ENCODE assay signal across 10 mouse cellular contexts in genomic region chr5:118266309-118266708, GRCm38 (mm10). TPM values are rescaled to one million over a fixed set of nuclear protein-coding genes. Genes with fewer than 3 reads are reported as not detected.
DNase-seq lines count a peak whose midpoint lies in the region; ATAC-seq and TF ChIP-seq lines count a peak whose summit lies in the region.
"Had no signal": no experiment of that assay in that cellular context is flagged by ENCODE, and none has a peak within 500 bp of the region (broad histone marks: within the 10 kb centered on the region; RNA-seq: fewer than 3 reads in every experiment).

No protein-coding gene starts in this region.

- peaks cover 9% of the 10 kb centered on the region for H3K36me3 ChIP-seq in kidney, postnatal 0 days (ENCODE audit: insufficient read depth, low read length)
- H3K36me3 ChIP-seq in CH12.LX (replicated peaks in 1 of 2; ENCODE audit: control insufficient read depth in 1 of 2, insufficient read depth in 1 of 2, low read length in 1 of 2), result peaks cover 16 to 38% of the 10 kb centered on the region in 2 experiments
- H3K36me3 ChIP-seq in heart, embryonic 11.5 days (ENCODE audit: control insufficient read depth, insufficient read depth, low read length), result peaks cover 6% of the 10 kb centered on the region; the same call in 1 of the 2 replicates

- no peaks in the 10 kb centered on the region for H3K27me3 ChIP-seq in kidney, postnatal 0 days (ENCODE audit: insufficient read depth, low read length)
- H3K27me3 ChIP-seq in CH12.LX (replicated peaks), result peaks cover 2% of the 10 kb centered on the region
- H3K27me3 ChIP-seq in heart, embryonic 11.5 days (ENCODE audit: control insufficient read depth, insufficient read depth, low read length), result peaks cover 20% of the 10 kb centered on the region

- WGBS in kidney, postnatal 0 days, result 37% methylated on average over 8 of the region's 8 CpGs
- 34% methylated on average over 8 of the region's 8 CpGs for WGBS in heart, embryonic 11.5 days (ENCODE audit: insufficient replicate concordance)

- no peak overlapping the region for H3K27ac ChIP-seq in kidney, postnatal 0 days
- H3K27ac ChIP-seq in CH12.LX (ENCODE audit: insufficient read depth, low read depth), result no peak overlapping the region
- no peak overlapping the region for H3K27ac ChIP-seq in heart, embryonic 11.5 days (ENCODE audit: low read depth, low read length)
- H3K27ac ChIP-seq: limb, embryonic 15.5 days had no signal

- TF ChIP-seq RAD21 in CH12.LX (IDR thresholded peaks at IDR 0.05; ENCODE audit: low read depth, low read length), result peak; percentile 43

- no peaks in the 10 kb centered on the region for H3K4me1 ChIP-seq in kidney, postnatal 0 days (replicated peaks; ENCODE audit: insufficient read depth, low read length)
- peaks cover 7 to 19% of the 10 kb centered on the region in 2 experiments for H3K4me1 ChIP-seq in CH12.LX (ENCODE audit: control insufficient read depth in 1 of 2, insufficient read depth in 2 of 2)
- H3K4me1 ChIP-seq in heart, embryonic 11.5 days (ENCODE audit: control insufficient read depth, insufficient read depth, low read length), result no peaks in the 10 kb centered on the region; the same call in 1 of the 2 replicates

- no peaks in the 10 kb centered on the region for H3K79me2 ChIP-seq in CH12.LX (replicated peaks; ENCODE audit: control insufficient read depth, extremely low read depth, insufficient read depth, poor library complexity, severe bottlenecking)

- ATAC-seq in kidney, postnatal 0 days (replicated peaks; ENCODE audit: low FRiP score, low read depth), result no peak
- ATAC-seq in heart, embryonic 11.5 days (replicated peaks; ENCODE audit: insufficient number of reproducible peaks, low FRiP score, low TSS enrichment), result no peak
- ATAC-seq: hindbrain, embryonic 16.5 days had no signal

- H3K9me3 ChIP-seq in kidney, postnatal 0 days (replicated peaks; ENCODE audit: low read length), result no peaks in the 10 kb centered on the region
- no peaks in the 10 kb centered on the region for H3K9me3 ChIP-seq in CH12.LX (replicated peaks; ENCODE audit: low read length)
- no peaks in the 10 kb centered on the region for H3K9me3 ChIP-seq in heart, embryonic 11.5 days (replicated peaks; ENCODE audit: control insufficient read depth, low read length)
- H3K9me3 ChIP-seq: limb, embryonic 15.5 days had no signal

- no peak overlapping the region for H3K4me2 ChIP-seq in kidney, postnatal 0 days (ENCODE audit: low read length)
- H3K4me2 ChIP-seq in CH12.LX (ENCODE audit: insufficient read depth, low read depth, poor library complexity, severe bottlenecking), result no peak overlapping the region
- H3K4me2 ChIP-seq in heart, embryonic 11.5 days, result no peak overlapping the region
- H3K4me2 ChIP-seq: limb, embryonic 15.5 days had no signal

- DNase-seq in kidney, postnatal 0 days (ENCODE audit: low spot score), result no peak
- DNase-seq in kidney, postnatal 10 days, result no peak
- DNase-seq in 3T3-L1 (ENCODE audit: low read depth, low spot score) (peak; percentile 48), CH12.LX (ENCODE audit: extremely low read depth) (peak; percentile 30)
- DNase-seq in forelimb bud, embryonic 11.5 days (ENCODE audit: low read depth, low spot score), result peak; percentile 32
- no peak for DNase-seq in neural tube, embryonic 10.5 days (ENCODE audit: extremely low spot score, low spot score)
- DNase-seq: cerebellum, adult 8-10 months had no signal

- H3K4me3 ChIP-seq in kidney, postnatal 0 days (replicated peaks; ENCODE audit: low read depth, low read length), result no peak overlapping the region
- no peak overlapping the region for H3K4me3 ChIP-seq in CH12.LX (replicated peaks in 1 of 3; ENCODE audit: low read depth in 2 of 3, low read length in 2 of 3, poor library complexity in 1 of 3)
- H3K4me3 ChIP-seq in heart, embryonic 11.5 days (ENCODE audit: low read depth, low read length), result no peak overlapping the region
- H3K4me3 ChIP-seq: limb, embryonic 15.5 days had no signal

- in situ Hi-C loops in CH12.LX (cut with MboI; ENCODE audit: low pct_ligation_motif_present, low pct_unique_long_range_greater_than_20kb, low sequenced_read_pairs), result loop anchor here (10.0 kb wide), 1 partner anchor 468 kb away; no protein-coding TSS in a partner anchor

- peak; percentile 45 for TF ChIP-seq CTCF in kidney, postnatal 0 days (IDR thresholded peaks at IDR 0.05; ENCODE audit: low read depth)
- peak in 1 of 2 experiments; percentile 66; a peak in 2 of 4 replicates for TF ChIP-seq CTCF in CH12.LX (conservative IDR thresholded peaks at IDR 0.05 in 1 of 2, IDR thresholded peaks at IDR 0.05 in 1 of 2; ENCODE audit: low read depth in 2 of 2, low read length in 2 of 2)

- no peak overlapping the region for H3K9ac ChIP-seq in kidney, postnatal 0 days (ENCODE audit: low read depth, low read length)
- H3K9ac ChIP-seq in CH12.LX (ENCODE audit: insufficient read depth, low read depth), result no peak overlapping the region
- no peak overlapping the region for H3K9ac ChIP-seq in heart, embryonic 11.5 days (ENCODE audit: low read depth, low read length)
- H3K9ac ChIP-seq: limb, embryonic 15.5 days had no signal

- TF ChIP-seq POLR2A in CH12.LX (IDR thresholded peaks at IDR 0.05; ENCODE audit: low read depth, low read length), result no peak

- no peak for TF ChIP-seq EP300 in CH12.LX (IDR thresholded peaks at IDR 0.05; ENCODE audit: low read length)

- dilution Hi-C loops in CH12.LX (cut with MboI; ENCODE audit: extremely low pct_ligation_motif_present, extremely low pct_unique_long_range_greater_than_20kb, low sequenced_read_pairs), result no loop called here

TF ChIP-seq in CH12.LX, 34 proteins besides CTCF, POLR2A, EP300 and RAD21:
- TF ChIP-seq SMC3 (IDR thresholded peaks at IDR 0.05; ENCODE audit: low read depth, low read length), result peak; percentile 59
- TF ChIP-seq ETS1 (conservative IDR thresholded peaks at IDR 0.05; ENCODE audit: low read depth, low read length), result no peak
- no peak for TF ChIP-seq SIN3A (IDR thresholded peaks at IDR 0.05; ENCODE audit: low read length)

RNA-seq across cellular contexts. Expression of gene 2410131K14Rik, which starts 21.3 kb away (rescaled TPM):
- 7.7 TPM in 2 replicates for polyA plus RNA-seq in kidney, postnatal 0 days (2015; fragmentation: Nextera tagmentation; extraction: Ambion mirVana)
- total RNA-seq in CH12.LX (2012; rRNA removed) (9.7 and 9.8 TPM in 2 replicates), CH12.LX (2014; rRNA removed) (6.9 and 7.8 TPM in 2 replicates)
- 8.9 and 9.2 TPM in 2 replicates for polyA plus RNA-seq in CH12.LX (2012; ENCODE audit: insufficient read length, low read depth)
- 5.9 and 7.6 TPM in 2 replicates for polyA plus RNA-seq in heart, embryonic 11.5 days (2014; fragmentation: Nextera tagmentation; extraction: Ambion mirVana)

RNA-seq across cellular contexts. Expression of gene Rnft2, which starts 21.4 kb away (rescaled TPM):
- polyA plus RNA-seq in kidney, postnatal 0 days (2015; fragmentation: Nextera tagmentation; extraction: Ambion mirVana), result 1.6 TPM in 2 replicates
- 2.6 and 3.4 TPM in 2 replicates for total RNA-seq in CH12.LX (2012; rRNA removed)
- total RNA-seq in CH12.LX (2014; rRNA removed), result 0.74 and 1.6 TPM in 2 replicates
- polyA plus RNA-seq in CH12.LX (2012; ENCODE audit: insufficient read length, low read depth), result 4.2 and 5.1 TPM in 2 replicates
- 2.2 and 2.4 TPM in 2 replicates for polyA plus RNA-seq in heart, embryonic 11.5 days (2014; fragmentation: Nextera tagmentation; extraction: Ambion mirVana)

Comparison
In these comparisons a context has a peak if more than half of its experiments do, and no peak if none do; other contexts are left out.
1. DNase-seq: peak in 3T3-L1 (single experiment), CH12.LX (single experiment) and forelimb bud, embryonic 11.5 days (single experiment); none in kidney, postnatal 0 days (single experiment), kidney, postnatal 10 days (single experiment) and neural tube, embryonic 10.5 days (single experiment).